Mouse (Mus musculus): ENCODE measurements around the gene Mfsd5.

The Mfsd5 gene

GRCm38 (mm10) chr15:102248131-102248811, 31.0 kb upstream of the Mfsd5 start:
- DNase-seq = no peak

DNA sequence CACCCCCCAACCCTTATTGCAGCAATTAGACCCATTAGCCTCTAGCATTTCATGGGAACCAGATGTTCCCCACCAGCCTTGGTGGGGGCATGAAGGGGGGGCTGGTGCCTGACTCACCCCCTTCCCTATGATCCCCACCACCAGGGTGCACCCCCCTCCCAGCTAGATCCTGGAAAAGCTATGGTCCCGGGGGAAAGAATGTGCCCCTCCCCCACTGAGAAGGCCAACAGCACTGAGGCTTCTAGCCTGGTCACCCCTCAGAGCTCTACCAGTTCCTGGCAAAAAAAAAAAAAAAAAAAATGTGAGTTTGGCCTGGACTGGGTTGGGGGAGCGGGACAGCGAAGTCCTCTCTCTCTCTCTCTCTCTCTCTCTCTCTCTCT, 30.5 kb upstream of the Mfsd5 start:
- DNase-seq = no peak

DNA sequence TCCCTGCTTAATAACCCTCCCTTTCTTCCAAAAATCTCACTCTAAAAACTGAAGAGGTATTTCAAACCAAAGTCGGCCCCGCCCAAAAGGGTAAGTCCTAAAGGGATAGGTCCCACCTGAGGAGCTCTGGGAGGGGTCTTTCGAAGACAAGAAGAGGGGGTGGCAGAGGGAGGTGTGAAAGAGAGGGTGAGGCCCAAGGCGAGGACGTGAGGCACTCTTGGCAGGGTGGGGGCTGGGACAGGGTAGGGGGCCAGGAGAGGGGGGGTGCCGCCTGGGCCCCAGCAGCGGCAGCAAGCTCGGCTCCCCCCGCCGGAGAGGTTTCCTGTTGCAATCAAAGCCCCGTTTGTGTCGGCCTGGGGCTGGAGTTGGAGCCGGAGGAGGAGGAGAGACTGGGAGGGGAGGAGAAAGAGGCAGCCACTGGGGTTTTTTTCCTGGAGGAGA, 30.0 kb upstream of the Mfsd5 start:
- DNase-seq = peak; percentile 25

- no peak for DNase-seq
Observed at GRCm38 (mm10) chr15:102249967-102250366, 29.3 kb upstream of the Mfsd5 start.

DNA sequence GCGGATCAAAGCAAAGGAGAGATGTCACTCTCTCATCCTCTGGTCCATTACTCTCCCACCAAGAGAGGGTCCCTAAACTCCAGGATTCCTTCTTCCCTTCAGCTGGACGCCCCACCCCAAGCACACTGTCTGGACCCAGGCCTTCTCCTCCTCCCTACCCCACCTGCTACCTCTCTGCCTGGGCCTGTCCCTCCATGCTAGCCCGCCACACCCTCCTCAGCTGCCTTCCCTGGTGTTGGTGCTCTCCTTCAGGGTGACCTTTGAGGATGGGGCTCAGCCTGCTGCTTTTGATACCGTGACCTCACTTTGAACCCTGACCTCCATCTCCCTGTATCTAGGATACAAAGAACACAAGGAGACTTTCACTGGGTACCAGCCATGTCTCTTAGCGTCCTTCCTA, 28.7 kb upstream of the Mfsd5 start:
- no peak for DNase-seq

DNA sequence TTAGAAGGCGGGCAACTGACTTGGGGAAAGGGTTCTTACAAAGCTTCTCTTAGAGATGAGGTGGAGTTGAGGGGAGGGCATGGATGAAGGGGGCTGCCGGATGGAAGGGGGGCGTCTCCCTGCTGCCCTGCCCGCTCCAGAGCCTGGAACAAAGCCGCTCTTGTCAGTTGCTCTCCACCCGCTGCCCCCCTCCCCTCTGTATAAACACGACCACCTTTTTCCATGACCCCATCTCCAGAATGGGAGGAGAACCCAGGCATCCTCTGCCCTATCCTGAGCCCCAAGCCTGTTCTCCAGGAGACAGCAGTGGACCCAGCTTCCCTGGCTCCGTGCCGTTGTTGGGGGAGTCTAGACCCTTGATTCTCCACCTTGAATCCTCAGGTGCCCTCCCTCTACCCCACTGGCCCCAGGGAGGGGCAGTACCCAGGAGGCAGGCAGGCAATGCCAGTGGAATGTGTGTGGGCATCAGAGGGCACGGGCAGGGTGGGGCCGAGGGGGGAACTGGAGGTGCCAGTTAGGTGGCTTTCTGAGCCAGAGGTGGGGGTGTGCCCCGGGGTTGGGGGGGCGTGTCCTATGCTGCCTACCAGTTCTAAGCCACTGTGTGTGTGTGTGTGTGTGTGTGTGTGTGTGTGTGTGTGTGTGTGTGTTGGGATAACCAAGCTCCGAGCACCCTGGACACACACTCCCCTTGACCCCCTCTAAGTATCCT, 23.6 kb upstream of the Mfsd5 start:
- no peak for DNase-seq

DNA sequence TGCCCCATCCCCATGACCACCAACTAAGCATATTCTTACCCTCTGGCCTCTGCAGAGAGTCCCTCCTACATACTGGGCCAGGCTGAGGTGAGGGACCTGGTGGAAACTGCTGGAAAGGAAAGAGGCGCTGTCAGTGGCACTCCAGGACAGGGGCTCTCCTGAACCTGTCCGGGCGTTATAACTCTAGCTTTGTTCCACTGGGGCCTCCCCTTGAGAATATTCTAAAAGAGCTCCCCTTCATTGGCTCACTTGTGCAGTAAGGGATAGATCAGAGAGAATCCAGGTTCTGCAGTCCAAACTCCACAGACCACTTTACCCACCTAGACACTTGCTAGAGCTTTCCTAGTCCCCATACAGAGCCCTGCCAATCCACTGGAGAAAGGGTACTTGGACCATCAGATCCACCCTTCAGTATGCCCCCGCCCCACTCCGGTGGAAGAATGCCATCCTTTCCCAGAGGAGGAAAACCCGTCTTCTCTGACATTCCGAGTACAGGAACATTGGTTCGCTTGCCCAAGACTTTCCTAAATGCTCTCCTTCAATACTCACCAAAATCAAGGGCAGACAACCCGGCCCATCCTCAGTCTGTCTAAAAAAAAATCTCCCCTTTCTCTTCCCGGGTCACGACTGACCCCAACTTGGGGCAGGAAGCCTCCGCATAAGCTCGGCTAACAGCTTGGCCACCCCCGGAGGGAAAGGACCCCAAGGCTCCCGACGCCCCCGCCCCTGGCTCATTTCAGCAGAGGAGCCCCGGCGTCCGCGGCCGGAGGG, 22.6 kb upstream of the Mfsd5 start:
- DNase-seq = peak; percentile 32

DNA sequence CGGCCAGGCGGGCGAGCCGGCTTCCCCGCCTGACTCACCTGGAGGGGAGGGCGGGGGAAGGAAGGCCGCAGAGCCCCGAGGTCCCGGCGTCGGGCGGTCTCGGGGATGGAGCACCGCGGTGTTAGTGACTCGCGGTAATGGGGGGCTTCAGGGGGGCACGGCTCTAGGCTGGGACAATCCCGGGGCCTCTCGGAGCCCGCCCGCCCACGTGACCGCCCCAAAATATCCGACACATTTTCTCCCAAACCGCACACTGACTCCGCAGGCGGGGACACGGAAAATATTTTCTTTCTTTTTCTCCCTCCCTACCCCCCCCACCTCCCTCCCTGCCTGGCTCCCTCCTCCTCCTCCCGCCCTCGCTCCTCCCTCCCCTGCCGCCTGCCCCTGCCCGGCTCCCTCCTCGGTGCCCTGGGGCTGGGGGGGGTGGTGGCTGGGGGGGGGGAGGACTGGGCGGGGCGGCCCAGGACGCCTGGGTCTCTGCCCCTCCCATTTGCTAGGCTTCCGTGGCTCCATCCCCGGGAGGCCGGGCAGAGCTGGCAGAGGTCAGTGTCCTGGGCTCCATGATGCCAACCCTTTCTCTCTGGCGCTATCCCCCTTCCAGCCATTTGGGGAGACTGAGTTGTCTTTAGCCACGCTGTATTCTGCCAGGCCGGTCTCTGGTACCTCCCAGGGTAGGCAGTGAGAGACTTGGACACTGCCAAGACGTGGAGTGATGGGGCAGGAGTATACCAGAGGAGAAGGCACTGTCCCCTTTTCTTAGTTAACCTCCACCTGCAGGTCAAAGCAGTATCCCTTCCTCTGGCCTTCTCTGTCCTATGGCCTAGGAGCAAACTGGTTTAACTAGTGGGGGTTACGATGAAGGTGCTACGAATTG, 21.8 kb upstream of the Mfsd5 start, which contains the start of gene Rarg:
Gene Rarg (minus strand): TSS at position 316 of the 874 bp plus-strand sequence.
- DNase-seq = peak; percentile 34

DNA sequence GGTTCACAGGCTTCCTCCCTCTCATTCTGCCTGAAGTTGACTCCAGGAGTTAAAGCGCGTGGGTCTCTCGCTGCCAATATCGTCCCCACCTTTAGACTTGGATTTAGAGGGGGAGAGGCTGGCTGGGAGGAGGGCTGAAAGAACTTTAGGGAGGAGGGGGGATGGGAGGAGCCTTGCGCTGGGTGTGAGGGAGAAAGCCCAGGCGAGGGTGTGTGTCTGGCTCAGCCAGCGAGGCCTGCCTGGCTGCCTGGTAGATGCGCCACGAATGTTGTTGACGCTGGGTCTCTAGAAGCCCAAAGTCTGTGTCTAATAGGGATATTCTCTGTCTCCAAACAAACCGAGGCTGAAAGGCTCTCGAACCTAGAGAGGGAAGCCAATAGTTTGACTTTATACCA, 21.2 kb upstream of the Mfsd5 start:
- DNase-seq = no peak

- no peak for DNase-seq
Observed at GRCm38 (mm10) chr15:102258581-102259253, 20.5 kb upstream of the Mfsd5 start.

GRCm38 (mm10) chr15:102262582-102262981, 16.7 kb upstream of the Mfsd5 start:
- DNase-seq = no peak

DNA sequence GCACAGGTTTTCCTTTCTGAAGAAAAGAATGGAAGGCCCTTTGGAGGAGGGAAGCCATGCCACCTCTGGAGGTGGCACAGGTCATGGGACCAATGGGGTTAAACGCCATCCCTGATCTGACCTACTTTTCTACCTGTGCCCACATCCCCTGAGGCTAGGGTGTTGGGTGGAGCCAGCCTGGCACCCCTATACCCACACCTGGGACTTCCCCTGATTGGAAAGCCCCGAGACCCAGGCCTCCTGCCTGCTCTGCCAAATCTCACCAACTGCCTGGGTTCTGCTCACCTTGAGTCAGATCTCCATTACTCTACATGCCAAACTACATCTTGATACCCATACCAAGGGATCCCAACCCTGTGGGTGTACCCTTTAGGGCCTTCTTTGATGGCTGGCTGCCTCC, 16.2 kb upstream of the Mfsd5 start:
- DNase-seq = no peak

DNA sequence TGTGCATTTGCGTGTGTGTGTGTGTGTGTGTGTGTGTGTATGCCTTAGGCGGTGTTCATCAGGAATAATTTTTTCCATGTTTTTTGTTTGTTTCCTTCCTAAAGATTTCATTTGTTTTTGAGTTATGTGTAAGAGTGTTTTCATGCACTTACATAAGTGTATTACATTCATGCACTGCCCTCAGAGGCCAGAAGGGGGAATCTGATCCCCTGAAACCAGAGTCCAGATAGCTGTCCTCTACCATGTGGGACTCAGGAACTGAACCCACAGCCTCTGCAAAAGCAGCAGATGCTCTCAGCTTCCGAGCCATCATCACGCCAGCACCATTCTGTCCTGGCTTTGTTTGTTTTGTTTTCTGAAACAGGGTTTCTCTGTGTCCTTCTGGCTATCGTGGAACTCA, 13.7 kb upstream of the Mfsd5 start:
- no peak for DNase-seq

DNA sequence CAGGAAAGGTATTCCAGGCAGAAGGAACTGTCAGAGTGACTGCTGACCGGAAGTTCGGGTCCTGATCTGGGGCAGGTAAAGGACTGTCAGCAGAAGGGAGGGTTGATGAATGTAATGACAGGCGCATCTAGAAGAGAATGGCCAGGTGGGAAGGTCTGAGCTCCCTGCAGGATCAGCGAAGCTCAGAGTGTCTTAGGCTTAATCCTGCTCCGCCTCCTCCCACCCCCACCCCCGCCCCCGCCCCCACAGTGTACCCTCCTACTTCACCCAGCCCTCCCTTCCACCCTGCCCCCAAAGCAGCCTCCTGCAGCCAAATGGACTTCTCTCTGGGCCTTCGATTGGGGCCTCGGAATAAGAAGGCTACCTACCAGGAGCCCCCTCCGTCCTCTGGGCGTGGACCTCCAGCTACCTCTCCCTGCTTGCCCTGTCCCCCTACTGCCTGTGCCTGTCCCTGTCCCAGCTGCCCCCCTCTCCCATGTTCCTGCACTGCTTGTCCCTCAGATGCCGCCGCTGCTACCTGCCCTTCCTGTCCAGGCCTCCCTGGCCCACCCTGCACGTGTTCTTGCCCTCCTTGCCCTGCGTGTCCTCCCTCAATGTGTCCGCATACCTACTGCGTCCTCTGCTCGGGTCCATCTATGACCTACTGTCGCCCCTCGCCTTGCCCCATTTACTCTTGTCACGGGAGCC, 8.8 kb upstream of the Mfsd5 start, which contains the start of gene Gm9918:
Gene Gm9918 (plus strand): TSS at position 290 of the 687 bp plus-strand sequence.
- no peak for DNase-seq

DNA sequence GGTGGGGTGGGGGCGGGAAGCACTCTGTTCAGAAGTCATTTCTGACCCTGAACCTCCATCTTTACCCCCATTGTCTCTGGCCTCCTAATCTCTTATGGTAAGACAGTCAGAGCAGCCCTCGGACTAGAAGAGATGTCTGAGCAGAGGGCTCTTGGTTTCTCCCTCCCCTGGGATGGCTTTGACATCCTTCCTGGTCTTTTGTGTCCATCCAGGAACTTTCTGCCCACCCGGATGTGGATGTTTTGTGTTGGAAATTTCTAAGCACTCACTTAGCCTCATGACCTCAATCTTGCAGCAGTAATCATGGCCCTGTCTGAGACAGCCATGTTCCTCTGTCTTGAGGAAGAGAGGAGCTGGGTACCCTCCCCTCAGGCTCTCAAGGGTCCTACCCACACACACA, 7.8 kb upstream of the Mfsd5 start:
- no peak for DNase-seq

- no peak for DNase-seq
Observed at GRCm38 (mm10) chr15:102273982-102274716, 5.1 kb upstream of the Mfsd5 start.

- no peak for DNase-seq
Observed at GRCm38 (mm10) chr15:102278726-102279091, 545 bp upstream of the Mfsd5 start.

- no peak for DNase-seq
Observed at GRCm38 (mm10) chr15:102279783-102280520, 698 bp downstream of the Mfsd5 start.

GRCm38 (mm10) chr15:102280623-102281022, 1.4 kb downstream of the Mfsd5 start:
- DNase-seq = no peak

Data from right cerebral cortex, postnatal 4 days (tissue).